20 mouse cellular contexts compared by ENCODE assay signal in the genomic region with DNA sequence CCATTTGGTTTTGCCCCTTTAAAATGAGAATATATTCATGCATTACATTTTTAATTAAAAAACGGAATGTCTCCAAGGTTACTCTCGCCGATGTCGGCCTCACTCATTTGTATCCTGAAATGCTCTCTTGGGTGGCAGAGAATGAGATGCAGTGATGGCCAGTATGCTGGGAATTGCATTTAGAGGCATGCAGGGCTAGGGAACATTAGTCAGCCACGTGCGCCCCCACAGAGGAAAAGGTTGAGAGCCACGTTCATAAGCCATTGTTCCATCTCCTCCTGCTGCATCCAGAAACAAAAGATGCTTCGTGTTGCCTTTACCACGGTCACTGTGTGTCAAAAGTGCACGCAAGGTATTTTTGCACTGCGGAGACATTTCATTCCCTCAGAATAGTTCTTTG.
DNase-seq lines count a peak whose midpoint lies in the region; ATAC-seq lines count a peak whose summit lies in the region.
"Had no signal": no experiment of that assay in that cellular context is flagged by ENCODE, and none has a peak within 500 bp of the region (broad histone marks: within the 10 kb centered on the region; RNA-seq: fewer than 3 reads in every experiment).

No protein-coding gene starts in this region.

- no peak for ATAC-seq in hindbrain, embryonic 14.5 days (ENCODE audit: low FRiP score)
- no peak for ATAC-seq in midbrain, embryonic 15.5 days (replicated peaks)
- ATAC-seq in neural tube, embryonic 15.5 days (ENCODE audit: low FRiP score) = peak; percentile 50; the same call in 1 of the 2 replicates
- ATAC-seq in erythroblast, adult 5-6 weeks (replicated peaks; ENCODE audit: low FRiP score, poor library complexity, severe bottlenecking) = no peak
- ATAC-seq: CD4-positive, CD25-positive, alpha-beta regulatory T cell, adult 4 months; inflammation-experienced regulatory T-cells, adult 6 months had no signal

- H3K36me3 ChIP-seq in hindbrain, embryonic 14.5 days (replicated peaks; ENCODE audit: control insufficient read depth, insufficient read depth) = no peaks in the 10 kb centered on the region
- H3K36me3 ChIP-seq in midbrain, embryonic 15.5 days (replicated peaks) = no peaks in the 10 kb centered on the region
- no peaks in the 10 kb centered on the region for H3K36me3 ChIP-seq in neural tube, embryonic 15.5 days
- H3K36me3 ChIP-seq: embryonic facial prominence, embryonic 15.5 days; stomach, embryonic 15.5 days had no signal

- H3K4me2 ChIP-seq in hindbrain, embryonic 14.5 days (replicated peaks) = no peak overlapping the region; the same call in 1 of the 2 replicates
- no peak overlapping the region for H3K4me2 ChIP-seq in midbrain, embryonic 15.5 days
- 0 out of 2 replicates have a peak overlapping the region, but pooled peaks have one; percentile 1 for H3K4me2 ChIP-seq in neural tube, embryonic 15.5 days
- H3K4me2 ChIP-seq: embryonic facial prominence, embryonic 15.5 days; stomach, embryonic 15.5 days had no signal

- H3K4me1 ChIP-seq in hindbrain, embryonic 14.5 days (replicated peaks; ENCODE audit: control insufficient read depth, insufficient read depth, low read length) = peaks cover 13% of the 10 kb centered on the region; the same call in 1 of the 2 replicates
- H3K4me1 ChIP-seq in midbrain, embryonic 15.5 days = peaks cover 8% of the 10 kb centered on the region
- peaks cover 15% of the 10 kb centered on the region for H3K4me1 ChIP-seq in neural tube, embryonic 15.5 days
- H3K4me1 ChIP-seq: embryonic facial prominence, embryonic 15.5 days; stomach, embryonic 15.5 days had no signal

- intact Hi-C loops in heart, postnatal 14 days (cut with DNase I) = no loop called here

- peak; percentile 35 for DNase-seq in heart, adult 11 months
- DNase-seq in heart, postnatal 14 days = no peak
- DNase-seq in hindbrain, embryonic 14.5 days (ENCODE audit: low spot score) = no peak
- DNase-seq in urinary bladder, postnatal 10 days (ENCODE audit: low spot score) = no peak
- DNase-seq: adrenal gland, postnatal 14 days; cerebellum, adult 8-10 months; gastrocnemius, postnatal 36 days; heart, postnatal 36 days; kidney, adult 18-20 months; layer of hippocampus, postnatal 36 days; lung, postnatal 4 days; thymus, postnatal 4 days had no signal

- H3K9ac ChIP-seq in hindbrain, embryonic 14.5 days = peak overlapping the region; percentile 28
- no peak overlapping the region for H3K9ac ChIP-seq in midbrain, embryonic 15.5 days
- no peak overlapping the region for H3K9ac ChIP-seq in neural tube, embryonic 15.5 days (replicated peaks)
- H3K9ac ChIP-seq: embryonic facial prominence, embryonic 15.5 days; stomach, embryonic 15.5 days had no signal

- H3K27me3 ChIP-seq in hindbrain, embryonic 14.5 days (ENCODE audit: control insufficient read depth, insufficient read depth, low read length) = no peaks in the 10 kb centered on the region
- H3K27me3 ChIP-seq in midbrain, embryonic 15.5 days (replicated peaks) = no peaks in the 10 kb centered on the region
- no peaks in the 10 kb centered on the region for H3K27me3 ChIP-seq in neural tube, embryonic 15.5 days (replicated peaks)
- H3K27me3 ChIP-seq: embryonic facial prominence, embryonic 15.5 days; stomach, embryonic 15.5 days had no signal

- H3K4me3 ChIP-seq in hindbrain, embryonic 14.5 days (replicated peaks; ENCODE audit: low read length) = no peak overlapping the region
- H3K4me3 ChIP-seq in midbrain, embryonic 15.5 days = no peak overlapping the region
- no peak overlapping the region for H3K4me3 ChIP-seq in neural tube, embryonic 15.5 days (replicated peaks)
- H3K4me3 ChIP-seq: embryonic facial prominence, embryonic 15.5 days; stomach, embryonic 15.5 days had no signal

- H3K9me3 ChIP-seq in hindbrain, embryonic 14.5 days (ENCODE audit: control insufficient read depth, low read length) = 0 out of 2 replicates have a peak, but pooled peaks cover 4% of the 10 kb centered on the region
- no peaks in the 10 kb centered on the region for H3K9me3 ChIP-seq in midbrain, embryonic 15.5 days
- no peaks in the 10 kb centered on the region for H3K9me3 ChIP-seq in neural tube, embryonic 15.5 days (replicated peaks)
- H3K9me3 ChIP-seq: embryonic facial prominence, embryonic 15.5 days; stomach, embryonic 15.5 days had no signal

- peak overlapping the region; percentile 82 for H3K27ac ChIP-seq in hindbrain, embryonic 14.5 days
- H3K27ac ChIP-seq in midbrain, embryonic 15.5 days = peak overlapping the region; percentile 50
- peak overlapping the region; percentile 69 for H3K27ac ChIP-seq in neural tube, embryonic 15.5 days (replicated peaks)
- H3K27ac ChIP-seq: embryonic facial prominence, embryonic 15.5 days; kidney, postnatal 0 days; stomach, embryonic 15.5 days had no signal

- WGBS in hindbrain, embryonic 14.5 days = 22% methylated on average over 11 of the region's 11 CpGs
- WGBS in midbrain, embryonic 15.5 days = 40% methylated on average over 11 of the region's 11 CpGs
- WGBS in neural tube, embryonic 15.5 days = 19% methylated on average over 11 of the region's 11 CpGs
